ENCODE assay signal across 12 mouse cellular contexts in the genomic region with DNA sequence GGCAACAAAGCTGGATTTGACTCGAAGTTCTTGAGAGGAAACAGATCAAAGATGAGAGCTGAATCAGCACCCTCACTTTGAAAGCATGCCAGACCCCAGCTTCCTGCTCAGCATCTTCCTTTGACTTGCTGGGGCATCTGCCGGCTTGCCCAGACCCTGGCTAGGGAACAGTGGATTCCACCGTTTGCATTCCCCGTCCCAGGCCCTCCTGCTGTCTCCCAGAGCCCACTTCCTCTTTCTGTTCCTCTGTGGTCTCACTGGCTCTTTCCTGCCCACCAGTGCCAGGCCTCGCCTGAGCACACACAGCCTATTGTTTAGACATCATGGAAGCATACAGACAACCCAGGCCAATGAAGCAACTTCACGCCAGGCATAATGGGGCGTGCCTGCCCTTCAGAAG. TPM values are rescaled to one million over a fixed set of nuclear protein-coding genes. Genes with fewer than 3 reads are reported as not detected.
A peak's percentile ranks its signal among the peaks of the same experiment; 100 is the strongest.
DNase-seq lines count a peak whose midpoint lies in the region; ATAC-seq and TF ChIP-seq lines count a peak whose summit lies in the region.
"Had no signal": no experiment of that assay in that cellular context is flagged by ENCODE, and none has a peak within 500 bp of the region (broad histone marks: within the 10 kb centered on the region; RNA-seq: fewer than 3 reads in every experiment).

No protein-coding gene starts in this region.

- TF ChIP-seq CTCF in stomach, postnatal 0 days (IDR thresholded peaks at IDR 0.05; ENCODE audit: low read depth), result no peak

- H3K4me2 ChIP-seq in embryonic facial prominence, embryonic 13.5 days, result no peak overlapping the region
- no peak overlapping the region for H3K4me2 ChIP-seq in embryonic facial prominence, embryonic 14.5 days (ENCODE audit: low read depth, low read length)
- H3K4me2 ChIP-seq in stomach, postnatal 0 days (replicated peaks; ENCODE audit: low read depth), result no peak overlapping the region
- H3K4me2 ChIP-seq in kidney, embryonic 16.5 days (replicated peaks; ENCODE audit: low read depth, low read length), result no peak overlapping the region

- ATAC-seq in embryonic facial prominence, embryonic 13.5 days (ENCODE audit: insufficient number of reproducible peaks, insufficient read depth, low FRiP score, low TSS enrichment, low read depth), result no peak
- ATAC-seq in embryonic facial prominence, embryonic 14.5 days (ENCODE audit: low read depth), result no peak
- peak; percentile 40; the same call in 1 of the 2 replicates for ATAC-seq in stomach, postnatal 0 days (ENCODE audit: low FRiP score, low TSS enrichment)
- ATAC-seq in frontal cortex, adult (ENCODE audit: low TSS enrichment), result no peak
- ATAC-seq in kidney, embryonic 16.5 days (ENCODE audit: low FRiP score, low TSS enrichment), result no peak
- ATAC-seq: forebrain, postnatal 0 days had no signal

- no peaks in the 10 kb centered on the region for H3K9me3 ChIP-seq in embryonic facial prominence, embryonic 13.5 days
- H3K9me3 ChIP-seq in embryonic facial prominence, embryonic 10.5 days, result no peaks in the 10 kb centered on the region
- no peaks in the 10 kb centered on the region for H3K9me3 ChIP-seq in embryonic facial prominence, embryonic 14.5 days (ENCODE audit: control insufficient read depth, low read length)
- no peaks in the 10 kb centered on the region for H3K9me3 ChIP-seq in stomach, postnatal 0 days (ENCODE audit: control insufficient read depth, low read length)
- no peaks in the 10 kb centered on the region for H3K9me3 ChIP-seq in kidney, embryonic 16.5 days (ENCODE audit: low read length)

- H3K4me3 ChIP-seq in embryonic facial prominence, embryonic 13.5 days, result no peak overlapping the region
- H3K4me3 ChIP-seq in embryonic facial prominence, embryonic 10.5 days, result no peak overlapping the region
- H3K4me3 ChIP-seq in embryonic facial prominence, embryonic 14.5 days (ENCODE audit: low read depth, low read length), result no peak overlapping the region
- H3K4me3 ChIP-seq in stomach, postnatal 0 days (ENCODE audit: low read depth, low read length), result no peak overlapping the region
- no peak overlapping the region for H3K4me3 ChIP-seq in kidney, embryonic 16.5 days (ENCODE audit: low read length)

- H3K27me3 ChIP-seq in embryonic facial prominence, embryonic 13.5 days, result no peaks in the 10 kb centered on the region
- H3K27me3 ChIP-seq in embryonic facial prominence, embryonic 10.5 days (replicated peaks; ENCODE audit: low read depth, poor library complexity, severe bottlenecking), result no peaks in the 10 kb centered on the region
- H3K27me3 ChIP-seq in embryonic facial prominence, embryonic 14.5 days (replicated peaks; ENCODE audit: control insufficient read depth, insufficient read depth, low read length), result no peaks in the 10 kb centered on the region
- H3K27me3 ChIP-seq in stomach, postnatal 0 days (ENCODE audit: control insufficient read depth, insufficient read depth, low read length), result no peaks in the 10 kb centered on the region
- no peaks in the 10 kb centered on the region for H3K27me3 ChIP-seq in kidney, embryonic 16.5 days (ENCODE audit: insufficient read depth, low read length)

- peak overlapping the region; percentile 28; the same call in 1 of the 2 replicates for H3K27ac ChIP-seq in embryonic facial prominence, embryonic 13.5 days
- no peak overlapping the region for H3K27ac ChIP-seq in embryonic facial prominence, embryonic 10.5 days (replicated peaks)
- peak overlapping the region; percentile 18; the same call in 1 of the 2 replicates for H3K27ac ChIP-seq in embryonic facial prominence, embryonic 14.5 days (replicated peaks; ENCODE audit: low read depth, low read length)
- no peak overlapping the region for H3K27ac ChIP-seq in stomach, postnatal 0 days (replicated peaks)
- no peak overlapping the region for H3K27ac ChIP-seq in kidney, embryonic 16.5 days (ENCODE audit: low read length)

- no peak for TF ChIP-seq EP300 in stomach, postnatal 0 days (optimal IDR thresholded peaks at IDR 0.05)

- 42% methylated on average over 7 of the region's 7 CpGs for WGBS in embryonic facial prominence, embryonic 13.5 days
- WGBS in embryonic facial prominence, embryonic 10.5 days, result 57% methylated on average over 7 of the region's 7 CpGs
- 54% methylated on average over 7 of the region's 7 CpGs for WGBS in embryonic facial prominence, embryonic 14.5 days
- 36% methylated on average over 7 of the region's 7 CpGs for WGBS in stomach, postnatal 0 days
- 67% methylated on average over 7 of the region's 7 CpGs for WGBS in kidney, embryonic 16.5 days

- peaks cover 9% of the 10 kb centered on the region; the same call in 1 of the 2 replicates for H3K4me1 ChIP-seq in embryonic facial prominence, embryonic 13.5 days
- peaks cover 7% of the 10 kb centered on the region for H3K4me1 ChIP-seq in embryonic facial prominence, embryonic 10.5 days
- peaks cover 4% of the 10 kb centered on the region for H3K4me1 ChIP-seq in embryonic facial prominence, embryonic 14.5 days (ENCODE audit: control insufficient read depth, insufficient read depth, low read length)
- H3K4me1 ChIP-seq in stomach, postnatal 0 days (replicated peaks; ENCODE audit: control insufficient read depth, insufficient read depth), result no peaks in the 10 kb centered on the region
- H3K4me1 ChIP-seq in kidney, embryonic 16.5 days (ENCODE audit: insufficient read depth, low read length), result 0 out of 2 replicates have a peak, but pooled peaks cover under 1% of the 10 kb centered on the region

- DNase-seq in embryonic facial prominence, embryonic 10.5 days (ENCODE audit: low spot score), result no peak
- peak; percentile 14 for DNase-seq in lung, postnatal 36 days
- no peak for DNase-seq in lung, postnatal 25 days (ENCODE audit: low spot score)
- DNase-seq in embryonic facial prominence, embryonic 14.5 days (ENCODE audit: low spot score), result peak; percentile 20
- no peak for DNase-seq in stomach, postnatal 0 days (ENCODE audit: low spot score)
- DNase-seq: forebrain, postnatal 0 days; layer of hippocampus, postnatal 36 days; lung, postnatal 10 days had no signal

- 0 out of 2 replicates have a peak overlapping the region, but pooled peaks have one; percentile 11 for H3K9ac ChIP-seq in embryonic facial prominence, embryonic 13.5 days
- H3K9ac ChIP-seq in embryonic facial prominence, embryonic 14.5 days (ENCODE audit: low read depth, low read length), result no peak overlapping the region
- no peak overlapping the region for H3K9ac ChIP-seq in stomach, postnatal 0 days (ENCODE audit: low read length)
- H3K9ac ChIP-seq in kidney, embryonic 16.5 days (replicated peaks; ENCODE audit: low read length), result no peak overlapping the region
- H3K9ac ChIP-seq: forebrain, postnatal 0 days had no signal

- peaks cover 75% of the 10 kb centered on the region for H3K36me3 ChIP-seq in embryonic facial prominence, embryonic 13.5 days
- H3K36me3 ChIP-seq in embryonic facial prominence, embryonic 10.5 days (replicated peaks), result peaks cover 85% of the 10 kb centered on the region
- peaks cover 45% of the 10 kb centered on the region for H3K36me3 ChIP-seq in embryonic facial prominence, embryonic 14.5 days (ENCODE audit: control insufficient read depth, insufficient read depth, low read length)
- no peaks in the 10 kb centered on the region for H3K36me3 ChIP-seq in stomach, postnatal 0 days (ENCODE audit: control insufficient read depth, insufficient read depth, low read length)
- peaks cover 5% of the 10 kb centered on the region; the same call in 1 of the 2 replicates for H3K36me3 ChIP-seq in kidney, embryonic 16.5 days (ENCODE audit: insufficient read depth, low read length)

RNA-seq across cellular contexts. Expression of gene Serpinf1, which starts 7.4 kb away (rescaled TPM):
- 259 and 277 TPM in 2 replicates for polyA plus RNA-seq in embryonic facial prominence, embryonic 13.5 days (2015; fragmentation: Nextera tagmentation; extraction: Ambion mirVana)
- polyA plus RNA-seq in embryonic facial prominence, embryonic 10.5 days (2016; fragmentation: Nextera tagmentation; extraction: Ambion mirVana), result 211 and 216 TPM in 2 replicates
- 354 and 373 TPM in 2 replicates for polyA plus RNA-seq in embryonic facial prominence, embryonic 14.5 days (2014; fragmentation: Nextera tagmentation; extraction: Ambion mirVana)
- 53.7 and 69.1 TPM in 2 replicates for polyA plus RNA-seq in stomach, postnatal 0 days (2015; fragmentation: Nextera tagmentation; extraction: Ambion mirVana)
- polyA plus RNA-seq in kidney, embryonic 16.5 days (2015; fragmentation: Nextera tagmentation; extraction: Ambion mirVana), result 121 and 127 TPM in 2 replicates

RNA-seq across cellular contexts. Expression of gene Serpinf2, which starts 24.3 kb away (rescaled TPM):
- polyA plus RNA-seq in embryonic facial prominence, embryonic 13.5 days (2015; fragmentation: Nextera tagmentation; extraction: Ambion mirVana), result 0.13 and 6.7 TPM in 2 replicates
- polyA plus RNA-seq in embryonic facial prominence, embryonic 10.5 days (2016; fragmentation: Nextera tagmentation; extraction: Ambion mirVana), result not detected in 2 replicates
- not detected in 2 replicates for polyA plus RNA-seq in embryonic facial prominence, embryonic 14.5 days (2014; fragmentation: Nextera tagmentation; extraction: Ambion mirVana)
- polyA plus RNA-seq in stomach, postnatal 0 days (2015; fragmentation: Nextera tagmentation; extraction: Ambion mirVana), result 17.8 and 19.7 TPM in 2 replicates
- 57.8 and 60.2 TPM in 2 replicates for polyA plus RNA-seq in kidney, embryonic 16.5 days (2015; fragmentation: Nextera tagmentation; extraction: Ambion mirVana)
- polyA plus RNA-seq: forebrain, postnatal 0 days; heart, postnatal 0 days had no signal

RNA-seq across cellular contexts. Expression of gene Wdr81, which starts 39.4 kb away (rescaled TPM):
- polyA plus RNA-seq in embryonic facial prominence, embryonic 13.5 days (2015; fragmentation: Nextera tagmentation; extraction: Ambion mirVana), result 5.3 and 7.1 TPM in 2 replicates
- 6.0 and 6.8 TPM in 2 replicates for polyA plus RNA-seq in embryonic facial prominence, embryonic 10.5 days (2016; fragmentation: Nextera tagmentation; extraction: Ambion mirVana)
- polyA plus RNA-seq in embryonic facial prominence, embryonic 14.5 days (2014; fragmentation: Nextera tagmentation; extraction: Ambion mirVana), result 5.7 and 7.0 TPM in 2 replicates
- 2.6 and 2.7 TPM in 2 replicates for polyA plus RNA-seq in stomach, postnatal 0 days (2015; fragmentation: Nextera tagmentation; extraction: Ambion mirVana)
- 7.2 and 7.3 TPM in 2 replicates for polyA plus RNA-seq in kidney, embryonic 16.5 days (2015; fragmentation: Nextera tagmentation; extraction: Ambion mirVana)

RNA-seq across cellular contexts. Expression of gene Tlcd2, which starts 46.4 kb away (rescaled TPM):
- polyA plus RNA-seq in embryonic facial prominence, embryonic 13.5 days (2015; fragmentation: Nextera tagmentation; extraction: Ambion mirVana), result 37.9 and 38.9 TPM in 2 replicates
- 11.1 and 12.7 TPM in 2 replicates for polyA plus RNA-seq in embryonic facial prominence, embryonic 10.5 days (2016; fragmentation: Nextera tagmentation; extraction: Ambion mirVana)
- polyA plus RNA-seq in embryonic facial prominence, embryonic 14.5 days (2014; fragmentation: Nextera tagmentation; extraction: Ambion mirVana), result 19.1 and 22.7 TPM in 2 replicates
- polyA plus RNA-seq in stomach, postnatal 0 days (2015; fragmentation: Nextera tagmentation; extraction: Ambion mirVana), result 16.0 and 17.2 TPM in 2 replicates
- polyA plus RNA-seq in kidney, embryonic 16.5 days (2015; fragmentation: Nextera tagmentation; extraction: Ambion mirVana), result 26.8 and 27.1 TPM in 2 replicates

Comparison
In these comparisons a context has a peak if more than half of its experiments do, and no peak if none do; other contexts are left out.
1. H3K27ac ChIP-seq: peak in embryonic facial prominence, embryonic 13.5 days (single experiment) and embryonic facial prominence, embryonic 14.5 days (single experiment); none in embryonic facial prominence, embryonic 10.5 days (single experiment), stomach, postnatal 0 days (single experiment) and kidney, embryonic 16.5 days (single experiment).
2. DNase-seq: peak in lung, postnatal 36 days (single experiment) and embryonic facial prominence, embryonic 14.5 days (single experiment); none in embryonic facial prominence, embryonic 10.5 days (single experiment), lung, postnatal 25 days (single experiment) and stomach, postnatal 0 days (single experiment).